Mouse (Mus musculus): ENCODE measurements around the gene Nynrin. TPM values are rescaled to one million over a fixed set of nuclear protein-coding genes. Genes with fewer than 3 reads are reported as not detected.
A peak's percentile ranks its signal among the peaks of the same experiment; 100 is the strongest.

Gene Nynrin
- polyA plus RNA-seq, 1 experiment: 3.0 TPM

DNA sequence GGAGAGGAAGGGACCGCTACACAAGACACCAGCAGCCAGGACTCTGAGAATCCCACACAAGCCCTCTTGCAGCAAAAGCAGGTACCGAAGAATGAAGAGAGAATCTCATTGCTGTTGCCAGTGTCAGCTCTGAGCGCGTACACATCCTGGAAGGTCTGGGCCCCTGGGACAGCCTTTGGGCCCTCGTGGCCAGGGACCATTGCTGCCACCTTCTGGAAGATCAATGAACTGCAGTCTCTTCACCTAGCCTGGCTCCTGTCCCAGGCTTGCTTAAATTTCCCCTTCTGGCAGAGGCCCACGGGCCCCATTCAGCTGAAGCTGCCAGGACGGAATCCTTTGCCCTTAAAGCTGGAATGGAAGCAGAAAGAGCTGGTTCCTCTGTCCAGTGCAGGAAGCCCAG, 10.0 kb downstream of the Nynrin start:
- H3K36me3 ChIP-seq (ENCODE audit: control insufficient read depth, insufficient read depth, low read length): no peaks in the 10 kb centered on the region
- peak in 1 of 2 experiments; percentile 64 for DNase-seq (ENCODE audit: low read depth in 1 of 2, low spot score in 2 of 2)
- TF ChIP-seq POLR2A (IDR thresholded peaks at IDR 0.05; ENCODE audit: low read depth, low read length): no peak
- TF ChIP-seq CTCF (IDR thresholded peaks at IDR 0.05; ENCODE audit: extremely low read depth, insufficient read depth, insufficient read length, insufficient replicate concordance): peak; percentile 80; the same call in 1 of the 2 replicates
- WGBS: 36% methylated on average over 7 of the region's 7 CpGs
- no peaks in the 10 kb centered on the region for H3K4me1 ChIP-seq (ENCODE audit: control insufficient read depth, insufficient read depth, insufficient read length)
- no peak overlapping the region for H3K27ac ChIP-seq (ENCODE audit: insufficient read depth, low read length)
- H3K27me3 ChIP-seq (ENCODE audit: control insufficient read depth, insufficient read depth, low read length): no peaks in the 10 kb centered on the region
- H3K4me3 ChIP-seq (ENCODE audit: extremely low read depth, insufficient read depth, insufficient read length): no peak overlapping the region

DNA sequence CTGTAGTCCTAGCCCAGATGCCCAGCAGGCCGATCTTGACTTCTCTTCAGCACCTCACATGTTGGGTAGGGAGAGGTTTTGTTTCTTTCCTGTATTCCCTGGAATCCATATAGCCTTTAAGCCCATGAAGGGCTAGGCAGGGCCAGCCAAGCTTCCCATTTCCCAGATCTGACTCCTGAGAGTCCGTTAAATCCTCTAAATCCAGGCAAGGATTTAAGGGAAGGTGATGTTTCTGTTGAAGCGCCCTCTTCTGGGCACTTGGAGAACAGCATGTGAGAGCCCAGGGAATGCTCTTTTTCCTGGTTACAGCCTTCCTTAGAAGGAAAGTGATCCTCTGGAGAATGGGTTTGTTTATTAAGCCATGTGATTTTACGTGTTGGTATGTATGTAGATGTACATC, 13.2 kb downstream of the Nynrin start:
- TF ChIP-seq CTCF (IDR thresholded peaks at IDR 0.05; ENCODE audit: extremely low read depth, insufficient read depth, insufficient read length, insufficient replicate concordance) (peak; percentile 37; the same call in 1 of the 2 replicates), POLR2A (IDR thresholded peaks at IDR 0.05; ENCODE audit: low read depth, low read length) (no peak)
- 45% methylated on average over 4 of the region's 4 CpGs for WGBS
- DNase-seq (ENCODE audit: low read depth in 1 of 2, low spot score in 2 of 2): no peak
- no peak overlapping the region for H3K4me3 ChIP-seq (ENCODE audit: extremely low read depth, insufficient read depth, insufficient read length)
- no peaks in the 10 kb centered on the region for H3K36me3 ChIP-seq (ENCODE audit: control insufficient read depth, insufficient read depth, low read length)
- no peaks in the 10 kb centered on the region for H3K4me1 ChIP-seq (ENCODE audit: control insufficient read depth, insufficient read depth, insufficient read length)
- no peak overlapping the region for H3K27ac ChIP-seq (ENCODE audit: insufficient read depth, low read length)
- no peaks in the 10 kb centered on the region for H3K27me3 ChIP-seq (ENCODE audit: control insufficient read depth, insufficient read depth, low read length)

DNA sequence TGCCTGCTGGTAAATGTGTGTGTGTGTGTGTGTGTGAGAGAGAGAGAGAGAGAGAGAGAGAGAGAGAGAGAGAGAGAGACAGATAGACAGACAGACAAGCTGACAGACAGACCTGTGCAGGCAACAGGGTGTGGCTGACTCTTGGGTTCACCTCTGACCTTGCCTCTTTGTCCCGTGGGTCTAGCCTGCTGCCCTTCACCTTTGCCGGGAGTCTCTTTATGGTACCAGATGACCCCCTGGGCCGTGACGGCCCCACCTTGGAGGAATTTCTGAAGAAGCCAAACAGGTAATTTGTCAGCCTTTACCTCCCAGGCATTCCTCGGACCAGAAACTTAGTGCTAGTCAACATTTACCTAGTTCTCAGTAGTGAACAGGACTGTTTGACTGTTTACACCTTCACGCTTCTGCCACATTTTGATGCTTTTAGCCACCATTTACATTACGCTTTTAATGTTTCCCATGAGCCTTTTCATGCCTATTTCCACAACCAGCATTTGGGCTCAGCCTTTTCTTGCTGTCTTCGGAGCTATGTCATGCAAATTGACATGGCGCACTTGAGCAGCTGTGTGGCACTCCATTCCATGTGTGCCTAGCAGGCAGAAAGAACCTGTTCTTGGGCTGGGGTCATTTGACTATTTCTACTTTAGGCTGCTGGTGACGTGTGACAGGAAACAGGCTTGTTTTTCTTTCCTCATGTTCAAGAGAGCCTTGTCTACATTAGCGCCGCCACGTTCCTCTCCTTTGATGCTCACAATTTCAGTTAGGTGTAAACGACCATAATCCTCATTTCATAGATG, 14.6 kb downstream of the Nynrin start:
- H3K4me1 ChIP-seq (ENCODE audit: control insufficient read depth, insufficient read depth, insufficient read length): no peaks in the 10 kb centered on the region
- no peak overlapping the region for H3K27ac ChIP-seq (ENCODE audit: insufficient read depth, low read length)
- H3K27me3 ChIP-seq (ENCODE audit: control insufficient read depth, insufficient read depth, low read length): no peaks in the 10 kb centered on the region
- no peak for DNase-seq (ENCODE audit: low read depth in 1 of 2, low spot score in 2 of 2)
- H3K36me3 ChIP-seq (ENCODE audit: control insufficient read depth, insufficient read depth, low read length): no peaks in the 10 kb centered on the region
- TF ChIP-seq CTCF (IDR thresholded peaks at IDR 0.05; ENCODE audit: extremely low read depth, insufficient read depth, insufficient read length, insufficient replicate concordance) (no peak), POLR2A (IDR thresholded peaks at IDR 0.05; ENCODE audit: low read depth, low read length) (no peak)
- no peak overlapping the region for H3K4me3 ChIP-seq (ENCODE audit: extremely low read depth, insufficient read depth, insufficient read length)
- WGBS: 92% methylated on average over 14 of the region's 14 CpGs

GRCm38 (mm10) chr14:55869538-55869937, 15.7 kb downstream of the Nynrin start:
- H3K36me3 ChIP-seq (ENCODE audit: control insufficient read depth, insufficient read depth, low read length): no peaks in the 10 kb centered on the region
- no peak overlapping the region for H3K27ac ChIP-seq (ENCODE audit: insufficient read depth, low read length)
- H3K4me1 ChIP-seq (ENCODE audit: control insufficient read depth, insufficient read depth, insufficient read length): no peaks in the 10 kb centered on the region
- H3K4me3 ChIP-seq (ENCODE audit: extremely low read depth, insufficient read depth, insufficient read length): no peak overlapping the region
- no peak for TF ChIP-seq POLR2A (IDR thresholded peaks at IDR 0.05; ENCODE audit: low read depth, low read length)
- no peak for TF ChIP-seq CTCF (IDR thresholded peaks at IDR 0.05; ENCODE audit: extremely low read depth, insufficient read depth, insufficient read length, insufficient replicate concordance)
- H3K27me3 ChIP-seq (ENCODE audit: control insufficient read depth, insufficient read depth, low read length): no peaks in the 10 kb centered on the region
- WGBS: 93% methylated on average over 6 of the region's 6 CpGs
- DNase-seq (ENCODE audit: low read depth in 1 of 2, low spot score in 2 of 2): no peak

DNA sequence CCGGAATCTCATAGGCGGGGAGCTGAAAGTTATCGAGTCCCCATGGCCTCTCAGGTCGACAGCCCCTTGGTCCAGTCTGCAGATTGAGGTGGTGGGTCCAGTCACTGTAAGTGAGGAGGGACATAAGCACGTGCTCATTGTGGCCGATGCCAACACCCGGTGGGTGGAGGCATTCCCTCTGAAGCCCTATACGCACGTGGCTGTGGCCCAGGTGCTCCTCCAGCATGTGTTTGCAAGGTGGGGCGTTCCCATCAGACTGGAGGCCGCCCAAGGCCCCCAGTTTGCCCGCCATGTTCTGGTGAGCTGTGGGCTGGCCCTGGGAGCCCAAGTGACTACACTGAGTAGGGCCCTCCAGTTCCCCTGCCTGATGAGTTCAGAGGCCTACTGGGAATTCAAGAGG, 18.2 kb downstream of the Nynrin start:
- H3K27me3 ChIP-seq (ENCODE audit: control insufficient read depth, insufficient read depth, low read length): no peaks in the 10 kb centered on the region
- no peaks in the 10 kb centered on the region for H3K36me3 ChIP-seq (ENCODE audit: control insufficient read depth, insufficient read depth, low read length)
- no peak overlapping the region for H3K27ac ChIP-seq (ENCODE audit: insufficient read depth, low read length)
- TF ChIP-seq POLR2A (IDR thresholded peaks at IDR 0.05; ENCODE audit: low read depth, low read length) (no peak), CTCF (IDR thresholded peaks at IDR 0.05; ENCODE audit: extremely low read depth, insufficient read depth, insufficient read length, insufficient replicate concordance) (no peak)
- no peak for DNase-seq (ENCODE audit: low read depth in 1 of 2, low spot score in 2 of 2)
- H3K4me1 ChIP-seq (ENCODE audit: control insufficient read depth, insufficient read depth, insufficient read length): no peaks in the 10 kb centered on the region
- no peak overlapping the region for H3K4me3 ChIP-seq (ENCODE audit: extremely low read depth, insufficient read depth, insufficient read length)
- WGBS: 94% methylated on average over 12 of the region's 12 CpGs

- WGBS: 89% methylated on average over 17 of the region's 17 CpGs
- DNase-seq (ENCODE audit: low read depth in 1 of 2, low spot score in 2 of 2): no peak
- Histone ChIP-seq H3K27me3 (ENCODE audit: control insufficient read depth, insufficient read depth, low read length) (no peaks in the 10 kb centered on the region), H3K4me1 (ENCODE audit: control insufficient read depth, insufficient read depth, insufficient read length) (no peaks in the 10 kb centered on the region), H3K36me3 (ENCODE audit: control insufficient read depth, insufficient read depth, low read length) (no peaks in the 10 kb centered on the region), H3K27ac (ENCODE audit: insufficient read depth, low read length) (no peak overlapping the region), H3K4me3 (ENCODE audit: extremely low read depth, insufficient read depth, insufficient read length) (no peak overlapping the region)
- TF ChIP-seq CTCF (IDR thresholded peaks at IDR 0.05; ENCODE audit: extremely low read depth, insufficient read depth, insufficient read length, insufficient replicate concordance) (no peak), POLR2A (IDR thresholded peaks at IDR 0.05; ENCODE audit: low read depth, low read length) (no peak)
These were observed 18.7 kb downstream of the Nynrin start for GRCm38 (mm10) chr14:55872551-55872950.

- no peak for DNase-seq (ENCODE audit: low read depth in 1 of 2, low spot score in 2 of 2)
- whole genome bisulfite sequencing: 84% methylated on average over 8 of the region's 8 CpGs
- no peak overlapping the region for H3K27ac ChIP-seq (ENCODE audit: insufficient read depth, low read length)
- no peak for TF ChIP-seq POLR2A (IDR thresholded peaks at IDR 0.05; ENCODE audit: low read depth, low read length)
- no peak for TF ChIP-seq CTCF (IDR thresholded peaks at IDR 0.05; ENCODE audit: extremely low read depth, insufficient read depth, insufficient read length, insufficient replicate concordance)
- H3K36me3 ChIP-seq (ENCODE audit: control insufficient read depth, insufficient read depth, low read length): no peaks in the 10 kb centered on the region
- H3K27me3 ChIP-seq (ENCODE audit: control insufficient read depth, insufficient read depth, low read length): 0 out of 2 replicates have a peak, but pooled peaks cover 2% of the 10 kb centered on the region
- H3K4me3 ChIP-seq (ENCODE audit: extremely low read depth, insufficient read depth, insufficient read length): no peak overlapping the region
- H3K4me1 ChIP-seq (ENCODE audit: control insufficient read depth, insufficient read depth, insufficient read length): no peaks in the 10 kb centered on the region
These were observed 19.5 kb downstream of the Nynrin start for GRCm38 (mm10) chr14:55873242-55873713.

Data from spleen, adult 2 months (tissue).